Mouse (Mus musculus) hindlimb bud, embryonic 11.5 days (tissue): ENCODE measurements around the gene 9130213A22Rik.
A peak's percentile ranks its signal among the peaks of the same experiment; 100 is the strongest.

Experiments
- DNase-seq: peaks from one replicate; pipeline ENCODE4 v3.0.0-alpha.2; 2012; ENCODE audit warnings: low read depth, low spot score; ENCODE audit errors: extremely low spot score

9130213A22Rik gene

GRCm38 (mm10) chr11:69122336-69122951 is at the start of gene 9130213A22Rik:
9130213A22Rik (minus strand) TSS chr11:69122589.
- DNase-seq, result no peak

GRCm38 (mm10) chr11:69171626-69172025 is 49.2 kb upstream of the 9130213A22Rik start:
- DNase-seq, result no peak

DNA sequence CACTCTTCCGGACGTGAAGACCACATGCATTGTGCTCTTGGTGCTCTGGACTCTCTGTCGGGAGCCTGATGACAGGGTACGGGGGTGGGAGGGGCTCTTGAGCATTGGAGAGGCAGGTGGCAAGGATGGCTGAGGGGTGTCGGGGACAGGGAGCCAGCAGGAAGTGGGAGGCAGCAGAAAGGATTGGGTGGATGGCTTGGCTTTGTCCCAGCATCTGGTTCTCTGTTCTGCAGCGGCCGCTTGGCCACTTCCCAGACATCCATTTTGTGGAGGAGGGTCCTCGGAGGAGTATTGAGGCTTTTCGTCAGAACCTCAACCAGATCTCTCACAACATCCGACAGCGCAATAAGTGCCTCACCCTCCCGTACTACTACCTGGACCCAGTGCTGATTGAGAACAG is 46.9 kb upstream of the 9130213A22Rik start:
- no peak for DNase-seq

GRCm38 (mm10) chr11:69156800-69157199 is 34.4 kb upstream of the 9130213A22Rik start, which contains the start of gene Alox12b:
Alox12b (plus strand) TSS chr11:69156989.
- DNase-seq, result no peak

DNA sequence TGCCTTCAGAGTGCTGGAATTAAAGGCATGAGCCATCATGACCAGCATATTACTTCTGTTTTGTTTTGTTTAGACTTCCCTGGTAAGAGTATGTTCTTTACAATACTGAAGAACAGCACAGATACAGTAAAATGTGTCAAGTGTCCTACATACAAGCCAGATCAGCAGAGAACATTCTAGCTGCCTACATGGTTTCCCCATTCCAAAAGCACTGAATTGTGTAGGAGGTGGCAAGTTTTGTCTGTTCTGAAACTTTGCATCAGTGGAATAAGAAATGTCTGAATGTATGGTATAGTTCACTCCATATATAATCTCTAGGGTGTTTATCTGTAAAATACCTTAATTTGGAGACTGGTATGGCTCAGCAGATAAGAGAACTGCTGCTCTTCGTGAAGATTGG is 33.0 kb upstream of the 9130213A22Rik start:
- no peak for DNase-seq

DNA sequence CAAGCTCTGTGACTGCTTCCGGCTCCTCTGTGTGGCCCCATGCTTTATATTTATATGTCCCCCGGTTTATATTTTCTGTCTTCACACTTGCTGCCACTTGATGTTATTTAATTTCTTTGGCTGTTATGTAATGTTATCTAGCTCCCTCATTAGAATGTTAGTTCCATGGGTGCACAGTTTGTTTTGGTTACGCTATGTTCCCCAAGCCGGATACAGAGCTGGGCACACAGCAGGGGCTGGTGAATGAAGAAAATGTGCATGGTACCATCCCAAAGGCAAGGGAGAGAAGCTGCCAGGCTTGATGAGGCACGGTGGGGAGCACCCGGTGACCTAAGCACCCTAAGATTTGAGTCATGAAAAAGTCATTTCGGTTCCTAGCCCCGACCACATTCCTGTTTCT is 31.4 kb upstream of the 9130213A22Rik start:
- DNase-seq, result no peak

- DNase-seq, result no peak
Measured at GRCm38 (mm10) chr11:69151004-69151403, 28.6 kb upstream of the 9130213A22Rik start.

DNA sequence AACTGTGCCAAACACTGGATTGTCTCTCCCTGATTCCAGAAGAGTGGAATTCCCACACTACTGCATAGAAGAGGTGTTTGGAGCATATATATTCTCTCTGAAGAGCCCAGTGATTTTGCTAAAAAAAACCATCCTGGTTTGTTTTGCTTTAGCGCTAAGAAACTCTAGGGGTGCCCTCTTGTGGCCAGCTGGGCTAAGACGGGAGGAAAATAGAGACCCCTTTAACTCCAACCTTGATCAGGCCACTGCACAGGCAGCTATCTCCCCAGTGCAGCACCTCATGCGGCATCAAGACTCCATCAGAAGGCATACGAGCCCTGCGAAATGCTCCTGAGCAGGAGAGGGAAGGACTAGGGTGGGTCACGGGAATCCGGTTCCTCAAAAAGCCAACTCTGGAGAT is 28.1 kb upstream of the 9130213A22Rik start:
- no peak for DNase-seq

DNA sequence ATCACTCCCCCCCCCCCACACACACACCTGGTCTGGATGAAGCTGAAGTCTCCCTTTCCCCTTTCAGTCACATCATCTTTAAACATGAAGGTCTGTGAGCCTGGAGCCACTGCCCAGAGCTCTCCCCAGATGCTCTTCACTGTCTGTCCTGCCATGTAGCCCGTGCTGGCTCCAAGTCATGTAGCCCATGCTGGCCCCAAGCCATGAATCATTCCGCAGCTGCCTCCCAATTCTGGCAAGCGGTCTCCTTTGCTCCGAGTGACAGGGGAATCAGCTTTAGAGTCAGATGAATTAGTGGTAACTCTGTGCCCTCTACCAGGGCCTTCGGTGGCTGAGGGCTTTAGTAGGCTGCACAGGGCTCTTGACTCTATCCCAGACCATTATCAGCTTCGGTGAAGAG is 27.3 kb upstream of the 9130213A22Rik start:
- no peak for DNase-seq

DNA sequence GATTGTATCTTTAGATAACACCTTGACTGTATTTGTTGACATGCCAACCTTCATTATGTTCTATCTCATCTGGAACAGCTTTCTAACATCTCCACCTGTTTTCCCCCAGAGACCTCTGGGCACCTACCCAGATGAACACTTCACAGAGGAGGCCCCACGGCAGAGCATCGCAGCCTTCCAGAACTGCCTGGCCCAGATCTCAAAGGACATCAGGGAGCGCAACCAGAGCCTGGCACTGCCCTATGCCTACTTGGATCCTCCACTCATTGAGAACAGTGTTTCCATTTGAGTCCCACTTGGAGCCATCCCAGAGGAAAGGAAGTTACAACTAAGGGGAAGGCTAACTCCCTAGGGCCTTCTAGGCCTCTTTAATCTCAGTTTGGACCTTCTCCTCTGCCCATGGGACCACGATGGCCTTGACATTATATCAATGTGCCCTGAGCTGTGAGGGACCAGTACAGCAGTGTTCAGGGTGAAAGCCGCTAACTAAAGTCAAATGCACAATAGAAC is 26.1 kb upstream of the 9130213A22Rik start:
- DNase-seq, result no peak

GRCm38 (mm10) chr11:69147546-69147945 is 25.2 kb upstream of the 9130213A22Rik start:
- DNase-seq, result no peak

DNA sequence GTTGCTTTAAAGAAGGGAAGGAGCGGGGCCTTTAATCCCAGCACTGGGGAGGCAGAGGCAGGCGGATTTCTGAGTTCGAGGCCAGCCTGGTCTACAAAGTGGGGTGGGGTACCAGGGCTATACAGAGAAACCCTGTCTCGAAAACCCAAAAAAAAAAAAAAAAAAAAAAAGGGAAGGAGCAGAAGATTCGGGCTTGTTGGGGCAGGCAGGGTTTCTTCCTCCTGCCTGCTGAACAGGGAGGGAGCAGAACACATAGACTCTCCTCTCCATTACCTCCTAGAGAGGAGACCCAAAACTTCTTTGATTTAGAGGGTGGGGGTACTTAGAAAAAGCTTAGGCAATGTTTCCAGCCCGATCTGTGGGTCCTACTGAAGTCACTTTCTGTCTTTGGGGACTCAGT is 13.0 kb upstream of the 9130213A22Rik start:
- no peak for DNase-seq

DNA sequence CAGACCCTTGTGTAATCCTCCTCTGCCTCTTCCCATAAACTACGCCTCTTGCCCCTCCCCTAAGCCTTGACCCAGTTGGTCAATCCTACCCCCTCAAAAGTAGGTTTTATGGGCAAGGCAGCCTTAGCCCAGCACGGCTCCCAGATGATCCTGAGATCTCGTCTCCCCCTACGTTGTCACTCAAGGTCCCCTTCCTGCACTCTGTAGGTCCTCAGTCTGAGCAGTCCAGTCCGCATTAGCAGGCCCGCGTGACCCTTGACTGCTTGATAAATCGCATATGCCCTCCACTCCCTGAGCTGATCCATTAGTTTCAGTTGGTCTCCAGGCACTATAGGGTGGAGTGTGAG is 12.2 kb upstream of the 9130213A22Rik start:
- DNase-seq, result no peak

GRCm38 (mm10) chr11:69133923-69134621 is 11.7 kb upstream of the 9130213A22Rik start:
- no peak for DNase-seq

DNA sequence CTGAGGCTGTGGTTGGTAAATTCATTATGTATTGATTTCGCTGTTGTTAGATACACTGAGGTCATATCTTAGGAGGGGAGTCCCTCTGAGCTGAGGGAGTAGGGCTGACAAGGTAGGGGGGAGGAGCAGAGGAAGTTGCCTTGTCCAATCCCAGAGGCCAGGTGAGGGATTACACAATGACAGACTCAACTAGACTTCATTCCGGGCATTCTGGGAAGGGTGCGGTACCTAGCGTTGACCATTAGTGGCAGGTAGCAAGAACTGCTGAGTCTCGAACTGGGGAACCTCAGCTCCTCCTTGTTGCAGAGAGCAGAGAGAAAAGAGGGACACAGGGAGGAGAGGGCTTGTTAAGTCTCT is 11.2 kb upstream of the 9130213A22Rik start:
- no peak for DNase-seq

DNA sequence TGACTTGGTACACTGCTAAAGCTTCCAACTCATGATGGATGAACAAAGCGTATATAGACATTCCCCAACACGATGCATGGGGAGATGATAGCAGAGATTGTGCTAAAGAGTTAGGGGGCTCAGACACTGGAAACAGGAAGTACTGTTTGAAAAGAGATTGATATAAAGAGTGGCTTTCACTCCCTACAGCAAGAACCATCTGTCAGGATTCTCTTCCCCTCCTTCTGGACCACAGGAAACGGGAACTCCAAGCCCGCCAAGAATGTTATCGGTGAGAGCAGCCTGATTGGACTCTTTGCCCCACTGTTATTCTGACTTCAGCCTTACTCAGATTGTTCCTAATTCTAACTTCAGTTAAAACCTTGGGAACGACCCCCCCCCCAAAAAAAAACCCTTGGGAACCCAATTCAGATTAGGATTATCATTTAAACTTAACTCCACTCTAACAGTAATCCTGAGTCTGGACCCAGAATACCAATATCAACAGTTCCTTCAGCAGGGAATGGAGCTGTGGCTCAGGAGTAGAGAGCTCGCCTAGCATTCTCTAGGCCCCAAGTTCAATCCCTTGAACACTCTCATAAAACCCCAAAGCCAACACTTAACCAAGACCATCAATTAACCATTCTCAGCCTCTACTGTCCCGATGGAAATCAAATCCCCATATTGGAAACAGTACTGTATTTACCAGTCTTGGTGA is 6.2 kb upstream of the 9130213A22Rik start:
- DNase-seq, result no peak

DNA sequence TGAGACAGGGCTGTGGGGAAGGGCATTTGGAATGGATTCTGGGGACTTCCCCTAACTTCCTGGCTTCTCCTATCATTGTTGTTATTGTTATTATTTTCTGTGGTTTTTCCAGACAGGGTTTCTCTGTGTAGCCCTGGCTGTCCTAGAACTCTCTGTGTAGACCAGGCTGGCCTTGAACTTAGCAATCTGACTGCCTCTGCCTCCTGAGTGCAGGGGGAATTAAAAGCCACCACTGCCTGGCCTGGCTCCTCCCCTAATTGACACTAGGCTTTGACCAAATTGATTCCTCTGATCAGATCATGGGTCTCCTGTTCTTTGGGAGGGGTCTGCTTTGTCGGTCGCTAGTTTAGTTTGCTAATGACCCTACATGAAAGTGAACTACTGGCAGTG is 4.3 kb upstream of the 9130213A22Rik start:
- DNase-seq, result no peak

DNA sequence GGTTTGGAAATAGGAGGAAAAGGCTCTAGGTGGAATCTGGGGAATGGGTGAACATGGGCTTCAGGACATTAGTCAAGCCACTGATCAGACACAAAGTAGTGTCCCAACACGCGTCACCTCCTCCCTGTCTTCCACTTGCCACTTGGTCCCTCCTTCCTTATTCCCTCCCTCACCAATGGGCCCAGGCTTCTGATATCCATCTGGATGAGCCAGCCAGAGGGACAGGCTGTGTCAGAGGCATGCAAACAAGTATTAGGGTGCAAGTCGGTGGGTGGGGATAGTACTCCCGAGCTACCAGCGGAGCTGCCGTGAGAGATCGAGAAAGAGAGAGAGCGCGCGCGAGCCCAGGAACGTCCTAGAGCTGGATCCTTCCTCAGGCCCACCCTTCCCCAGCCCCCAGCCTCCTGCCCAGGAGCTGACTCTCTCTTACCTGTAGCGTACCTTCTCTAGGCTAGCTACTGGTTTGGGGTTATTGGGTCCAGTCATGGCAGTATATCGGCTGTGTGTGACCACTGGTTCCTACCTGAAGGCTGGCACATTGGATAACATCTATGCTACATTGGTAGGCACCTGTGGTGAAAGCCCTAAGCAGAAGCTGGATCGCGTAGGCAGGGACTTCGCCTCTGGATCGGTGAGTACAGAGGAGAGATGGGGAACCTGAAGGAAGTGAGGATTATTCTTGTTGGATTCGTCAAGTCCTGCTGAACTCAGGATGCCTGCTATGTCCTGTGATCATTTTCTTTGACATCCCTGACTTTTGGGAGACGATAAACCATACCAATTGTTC is 3.7 kb upstream of the 9130213A22Rik start:
- DNase-seq, result no peak

GRCm38 (mm10) chr11:69125852-69125918 is 3.3 kb upstream of the 9130213A22Rik start, which contains the start of gene Aloxe3:
Aloxe3 (plus strand) TSS chr11:69125896.
- no peak for DNase-seq

GRCm38 (mm10) chr11:69125041-69125851 is 2.9 kb upstream of the 9130213A22Rik start:
- peak; percentile 99 for DNase-seq

DNA sequence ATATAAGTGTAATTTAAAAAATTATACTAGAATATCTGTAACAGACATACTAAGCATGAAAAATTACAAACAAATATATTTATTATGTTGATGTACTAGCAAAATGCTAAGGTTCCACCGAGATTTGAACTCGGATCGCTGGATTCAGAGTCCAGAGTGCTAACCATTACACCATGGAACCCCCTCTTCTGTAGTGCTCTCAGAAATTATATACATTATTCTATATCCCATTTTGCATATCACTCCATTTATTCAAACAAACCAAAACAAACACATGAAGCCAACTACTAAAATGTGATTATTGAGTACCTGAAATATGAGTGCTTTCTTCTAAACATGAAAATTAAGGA is 2.1 kb upstream of the 9130213A22Rik start:
- DNase-seq, result peak; percentile 97
